Mouse (Mus musculus) neural tube, embryonic 13.5 days (tissue): ENCODE data around the gene Ralgps1. TPM values are rescaled to one million over a fixed set of nuclear protein-coding genes. Genes with fewer than 3 reads are reported as not detected.

Experiments used
- ATAC-seq: fragments of 200-750 bp; cut with Nextera tagmentation; 2 replicates; pipeline ENCODE4 v1.8.0; 2017; ENCODE audit warnings: low read depth, mild to moderate bottlenecking, moderate TSS enrichment, moderate library complexity
- H3K27ac ChIP-seq: fragments of 300-500 bp; sonication (generic); replicated peaks from 2 replicates; pipeline ENCODE4 v1.5.1; 2015; ENCODE audit warnings: moderate library complexity, mild to moderate bottlenecking, inconsistent platforms
- H3K27me3 ChIP-seq: fragments of 300-500 bp; sonication (generic); 2 replicates; pipeline ENCODE4 v1.6.1; 2015; ENCODE audit warnings: mild to moderate bottlenecking, inconsistent platforms
- H3K36me3 ChIP-seq: fragments of 300-500 bp; sonication (generic); 2 replicates; pipeline ENCODE4 v1.6.1; 2015; ENCODE audit warnings: mild to moderate bottlenecking, inconsistent platforms
- H3K4me1 ChIP-seq: fragments of 300-500 bp; sonication (generic); replicated peaks from 2 replicates; pipeline ENCODE4 v1.6.1; 2015; ENCODE audit warnings: inconsistent platforms
- H3K4me2 ChIP-seq: fragments of 300-500 bp; sonication (generic); 2 replicates; pipeline ENCODE4 v1.6.1; 2015; ENCODE audit warnings: inconsistent platforms, mild to moderate bottlenecking, moderate library complexity
- H3K4me3 ChIP-seq: fragments of 300-500 bp; sonication (generic); 2 replicates; pipeline ENCODE4 v1.5.1; 2015; ENCODE audit warnings: mild to moderate bottlenecking, inconsistent platforms
- H3K9ac ChIP-seq: fragments of 300-500 bp; sonication (generic); 2 replicates; pipeline ENCODE4 v1.6.1; 2015; ENCODE audit warnings: moderate library complexity, mild to moderate bottlenecking, inconsistent platforms
- H3K9me3 ChIP-seq: fragments of 300-500 bp; sonication (generic); 2 replicates; pipeline ENCODE4 v1.6.1; 2016; ENCODE audit warnings: inconsistent platforms
- WGBS: fragments of 180-500 bp; shearing (Covaris S2); methylation state at CpG from one replicate; pipeline ENCODE4 v1.1.7; 2015; 5-methylcytosine and 5-hydroxymethylcytosine counted together
- polyA plus RNA-seq: library from polyadenylated mRNA; unstranded; fragments of >200 nt; fragmentation: Nextera tagmentation; extraction: Ambion mirVana; gene quantifications from 2 replicates; pipeline ENCODE4 v1.2.1, GENCODE M21; 2015

The Ralgps1 gene
- polyA plus RNA-seq, 1 experiment from 2014 or later: 33.2 TPM

DNA sequence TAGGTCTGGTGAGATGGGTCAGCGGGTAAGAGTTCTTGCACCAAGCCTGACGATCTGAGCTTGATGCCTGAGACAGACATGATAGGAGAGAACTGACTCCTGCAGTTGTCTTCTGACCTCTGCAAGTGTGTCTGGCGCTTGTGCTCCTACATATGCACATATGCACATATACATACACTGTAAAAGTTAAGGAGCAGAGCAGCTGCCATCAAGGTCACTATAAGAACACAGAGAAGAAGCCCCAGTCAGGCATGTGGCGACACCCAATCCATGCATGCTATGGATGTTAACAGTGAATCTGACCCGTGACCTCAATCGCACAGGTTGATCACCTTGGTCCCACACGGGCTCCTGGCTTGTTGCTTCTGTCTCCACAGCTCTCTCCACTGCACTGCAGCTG lies 145.4 kb downstream of the Ralgps1 start:
- H3K4me2 ChIP-seq: no peak overlapping the region

GRCm38 (mm10) chr2:33223656-33224358 lies 147.5 kb downstream of the Ralgps1 start:
- WGBS: 78% methylated on average over 10 of the region's 10 CpGs
- Histone ChIP-seq H3K4me1 (peaks cover 34% of the 10 kb centered on the region), H3K9ac (no peak overlapping the region), H3K27ac (peak overlapping the region; percentile 23; the same call in 1 of the 2 replicates), H3K4me2 (no peak overlapping the region), H3K4me3 (no peak overlapping the region), H3K9me3 (no peaks in the 10 kb centered on the region), H3K36me3 (peaks cover 11% of the 10 kb centered on the region), H3K27me3 (no peaks in the 10 kb centered on the region)
- no peak for ATAC-seq

More for the DNA sequence above, 145.4 kb downstream of the Ralgps1 start:
- Histone ChIP-seq H3K27me3 (no peaks in the 10 kb centered on the region), H3K27ac (no peak overlapping the region), H3K4me1 (peaks cover 12% of the 10 kb centered on the region), H3K4me3 (no peak overlapping the region), H3K9ac (no peak overlapping the region), H3K9me3 (no peaks in the 10 kb centered on the region), H3K36me3 (peaks cover 22% of the 10 kb centered on the region)
- WGBS: 91% methylated on average over 7 of the region's 7 CpGs
- ATAC-seq: no peak

DNA sequence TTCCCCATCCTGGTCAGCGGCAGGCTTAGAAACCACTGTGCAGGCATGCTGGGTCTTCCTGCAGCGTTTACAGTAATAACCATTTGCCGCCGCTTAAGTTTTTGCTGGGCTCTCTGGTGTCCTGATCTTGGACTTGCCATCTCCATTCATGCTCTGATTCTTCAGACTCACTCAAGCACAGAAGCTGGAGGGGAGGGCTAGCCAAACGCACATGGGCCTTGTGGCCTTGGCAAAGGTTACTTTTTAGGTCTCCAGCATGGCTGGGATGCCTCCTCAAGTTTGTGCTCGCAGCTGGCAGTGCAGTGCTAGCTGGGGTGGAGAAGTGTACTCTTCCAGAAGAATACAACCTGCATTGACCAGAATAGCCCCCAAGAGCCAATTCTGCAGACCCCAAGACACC lies 148.8 kb downstream of the Ralgps1 start:
- WGBS: 88% methylated on average over 6 of the region's 6 CpGs
- Histone ChIP-seq H3K4me3 (no peak overlapping the region), H3K27ac (no peak overlapping the region), H3K27me3 (no peaks in the 10 kb centered on the region), H3K9ac (no peak overlapping the region), H3K36me3 (peaks cover 5% of the 10 kb centered on the region; the same call in 1 of the 2 replicates), H3K4me1 (peaks cover 44% of the 10 kb centered on the region), H3K4me2 (no peak overlapping the region), H3K9me3 (no peaks in the 10 kb centered on the region)
- no peak for ATAC-seq

DNA sequence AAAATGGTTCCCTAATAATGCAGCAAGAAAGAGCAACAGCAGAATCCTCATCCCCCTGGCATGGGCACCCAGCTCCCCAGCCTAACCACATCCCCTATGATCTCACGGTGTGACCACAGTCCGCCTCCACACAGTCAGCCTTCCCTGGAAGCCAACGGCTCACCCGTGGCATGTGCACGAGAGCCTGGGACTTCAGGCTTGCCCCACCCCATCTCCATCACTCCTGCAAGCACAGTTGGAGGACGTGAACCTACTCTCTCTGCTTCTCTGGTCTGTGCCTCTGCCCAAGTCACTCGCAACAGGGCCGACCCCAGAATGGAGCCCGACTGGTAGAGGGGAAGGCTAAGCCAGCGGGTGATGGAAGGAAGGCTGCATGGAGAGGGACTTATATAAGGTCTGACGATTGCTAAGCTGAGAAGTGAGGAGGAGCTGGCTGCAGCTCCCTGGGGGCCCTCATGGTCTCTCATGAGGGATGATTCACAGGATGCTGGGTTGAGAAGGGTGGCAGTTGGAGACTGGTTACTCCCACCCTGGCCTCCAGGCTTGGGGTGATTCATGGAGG lies 149.9 kb downstream of the Ralgps1 start:
- H3K4me2 ChIP-seq: no peak overlapping the region
- H3K9ac ChIP-seq: no peak overlapping the region
- H3K27ac ChIP-seq: no peak overlapping the region
- WGBS: 90% methylated on average over 11 of the region's 11 CpGs
- peaks cover 55% of the 10 kb centered on the region for H3K4me1 ChIP-seq
- H3K9me3 ChIP-seq: no peaks in the 10 kb centered on the region
- H3K4me3 ChIP-seq: no peak overlapping the region
- no peaks in the 10 kb centered on the region for H3K27me3 ChIP-seq
- ATAC-seq: no peak
- peaks cover 5% of the 10 kb centered on the region; the same call in 1 of the 2 replicates for H3K36me3 ChIP-seq

DNA sequence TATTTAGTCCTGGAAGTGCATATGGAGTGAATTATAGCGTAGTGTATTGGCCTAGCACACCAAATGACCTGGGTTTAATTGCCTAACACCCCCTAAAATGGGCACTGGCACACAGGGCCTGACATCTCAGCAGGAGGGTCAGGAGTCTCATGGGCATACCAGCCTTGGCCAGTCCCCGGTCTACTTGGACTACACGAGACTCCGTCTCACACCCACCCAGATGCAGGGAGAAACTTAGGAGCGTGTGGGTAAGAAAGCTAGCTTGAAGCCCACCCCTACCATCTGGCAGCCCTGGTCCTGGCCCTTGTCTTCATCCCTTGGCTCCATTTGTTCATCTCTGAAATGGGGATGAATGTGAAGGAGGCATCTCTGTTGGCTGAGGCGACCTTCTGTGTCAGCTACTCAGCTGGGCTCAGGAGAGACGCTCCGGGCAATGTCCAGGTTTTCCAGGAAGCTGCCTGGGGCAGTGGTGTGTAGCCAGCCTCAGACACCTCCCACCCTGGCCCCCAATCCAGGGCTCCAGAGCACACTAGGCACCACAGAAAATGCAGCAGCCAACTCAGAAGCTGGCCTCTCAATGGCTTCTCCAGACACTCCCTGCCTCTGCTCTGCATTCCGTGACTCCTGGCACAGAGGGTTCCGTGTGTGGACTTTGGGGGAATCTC lies 150.5 kb downstream of the Ralgps1 start:
- H3K27ac ChIP-seq: no peak overlapping the region
- H3K9ac ChIP-seq: no peak overlapping the region
- no peak for ATAC-seq
- no peaks in the 10 kb centered on the region for H3K27me3 ChIP-seq
- H3K36me3 ChIP-seq: peaks cover 5% of the 10 kb centered on the region; the same call in 1 of the 2 replicates
- WGBS: 93% methylated on average over 10 of the region's 10 CpGs
- H3K4me1 ChIP-seq: peaks cover 61% of the 10 kb centered on the region
- H3K4me2 ChIP-seq: no peak overlapping the region
- no peak overlapping the region for H3K4me3 ChIP-seq
- H3K9me3 ChIP-seq: no peaks in the 10 kb centered on the region

- Histone ChIP-seq H3K4me1 (peaks cover 67% of the 10 kb centered on the region), H3K36me3 (peaks cover 5% of the 10 kb centered on the region; the same call in 1 of the 2 replicates), H3K27ac (peak overlapping the region; percentile 33; the same call in 1 of the 2 replicates)
Observed at GRCm38 (mm10) chr2:33220246-33220645, 151.0 kb downstream of the Ralgps1 start.

GRCm38 (mm10) chr2:33219637-33220036 lies 151.6 kb downstream of the Ralgps1 start:
- peaks cover 5% of the 10 kb centered on the region; the same call in 1 of the 2 replicates for H3K36me3 ChIP-seq
- no peak overlapping the region for H3K9ac ChIP-seq
- H3K4me1 ChIP-seq: peaks cover 70% of the 10 kb centered on the region
- no peak overlapping the region for H3K4me2 ChIP-seq
- no peaks in the 10 kb centered on the region for H3K27me3 ChIP-seq
- no peak for ATAC-seq
- no peak overlapping the region for H3K4me3 ChIP-seq
- WGBS: 80% methylated on average over 4 of the region's 4 CpGs
- 0 out of 2 replicates have a peak overlapping the region, but pooled peaks have one; percentile 33 for H3K27ac ChIP-seq
- no peaks in the 10 kb centered on the region for H3K9me3 ChIP-seq

More at GRCm38 (mm10) chr2:33220246-33220645, 151.0 kb downstream of the Ralgps1 start:
- no peak overlapping the region for H3K4me2 ChIP-seq
- H3K9me3 ChIP-seq: no peaks in the 10 kb centered on the region
- no peak for ATAC-seq
- H3K4me3 ChIP-seq: no peak overlapping the region
- H3K27me3 ChIP-seq: no peaks in the 10 kb centered on the region
- no peak overlapping the region for H3K9ac ChIP-seq
- 80% methylated on average over 6 of the region's 6 CpGs for WGBS

- Histone ChIP-seq H3K36me3 (peaks cover 5% of the 10 kb centered on the region; the same call in 1 of the 2 replicates), H3K4me1 (peaks cover 70% of the 10 kb centered on the region), H3K27ac (no peak overlapping the region), H3K27me3 (no peaks in the 10 kb centered on the region), H3K4me2 (no peak overlapping the region), H3K4me3 (no peak overlapping the region), H3K9ac (0 out of 2 replicates have a peak overlapping the region, but pooled peaks have one; percentile 18), H3K9me3 (no peaks in the 10 kb centered on the region)
- WGBS: 68% methylated on average over 11 of the region's 11 CpGs
- ATAC-seq: no peak
Observed at GRCm38 (mm10) chr2:33218903-33219625, 152.2 kb downstream of the Ralgps1 start.

DNA sequence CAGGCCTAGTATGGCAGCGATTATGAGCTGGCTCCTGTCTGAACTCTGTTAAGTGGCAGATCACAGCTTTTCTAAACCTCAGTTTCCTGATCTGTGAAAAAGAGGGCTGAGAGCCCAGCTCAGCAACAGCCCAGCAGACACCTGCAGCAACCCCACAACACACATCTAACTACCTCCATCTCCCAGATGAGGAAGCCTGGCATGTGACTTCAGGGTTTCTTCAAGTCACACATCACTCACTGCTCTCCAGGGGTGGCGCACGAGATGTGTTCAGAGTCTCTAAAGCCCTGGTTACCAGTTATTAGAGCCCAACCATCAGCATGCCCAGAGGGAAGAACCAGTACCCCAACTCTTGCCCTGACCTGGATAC lies 153.9 kb downstream of the Ralgps1 start:
- whole genome bisulfite sequencing: 52% methylated on average over 3 of the region's 3 CpGs
- H3K4me3 ChIP-seq: peak overlapping the region; percentile 39
- ATAC-seq: no peak
- H3K4me1 ChIP-seq: peaks cover 66% of the 10 kb centered on the region
- H3K9me3 ChIP-seq: no peaks in the 10 kb centered on the region
- H3K27me3 ChIP-seq: no peaks in the 10 kb centered on the region
- H3K36me3 ChIP-seq: peaks cover 5% of the 10 kb centered on the region; the same call in 1 of the 2 replicates
- peak overlapping the region; percentile 76 for H3K9ac ChIP-seq
- peak overlapping the region; percentile 56 for H3K4me2 ChIP-seq
- no peak overlapping the region; the same call in 1 of the 2 replicates for H3K27ac ChIP-seq

- H3K4me2 ChIP-seq: peak overlapping the region; percentile 56
- peak overlapping the region; percentile 79 for H3K27ac ChIP-seq
- H3K36me3 ChIP-seq: peaks cover 5% of the 10 kb centered on the region; the same call in 1 of the 2 replicates
- peak; percentile 1; the same call in 1 of the 2 replicates for ATAC-seq
- WGBS: 16% methylated on average over 18 of the region's 18 CpGs
- no peaks in the 10 kb centered on the region for H3K27me3 ChIP-seq
- H3K9ac ChIP-seq: peak overlapping the region; percentile 76
- H3K9me3 ChIP-seq: no peaks in the 10 kb centered on the region
- peaks cover 66% of the 10 kb centered on the region for H3K4me1 ChIP-seq
- H3K4me3 ChIP-seq: peak overlapping the region; percentile 39
Observed at GRCm38 (mm10) chr2:33216645-33217424, 154.5 kb downstream of the Ralgps1 start.
